ENCODE assay signal across 8 mouse cellular contexts in genomic region chr5:150232159-150233150, GRCm38 (mm10).
DNase-seq lines count a peak whose midpoint lies in the region; ATAC-seq lines count a peak whose summit lies in the region.

No protein-coding gene starts in this region.

- H3K36me3 ChIP-seq in hindbrain, embryonic 13.5 days: no peaks in the 10 kb centered on the region; the same call in 1 of the 2 replicates
- no peaks in the 10 kb centered on the region for H3K36me3 ChIP-seq in liver, embryonic 15.5 days (replicated peaks)
- no peaks in the 10 kb centered on the region for H3K36me3 ChIP-seq in neural tube, embryonic 12.5 days

- H3K9ac ChIP-seq in hindbrain, embryonic 13.5 days: no peak overlapping the region
- no peak overlapping the region for H3K9ac ChIP-seq in liver, embryonic 15.5 days
- no peak overlapping the region for H3K9ac ChIP-seq in neural tube, embryonic 12.5 days

- no peak overlapping the region for H3K4me2 ChIP-seq in hindbrain, embryonic 13.5 days
- 0 out of 2 replicates have a peak overlapping the region, but pooled peaks have one; percentile 1 for H3K4me2 ChIP-seq in liver, embryonic 15.5 days
- peak overlapping the region; percentile 44 for H3K4me2 ChIP-seq in neural tube, embryonic 12.5 days (replicated peaks)

- no peaks in the 10 kb centered on the region for H3K27me3 ChIP-seq in hindbrain, embryonic 13.5 days
- no peaks in the 10 kb centered on the region for H3K27me3 ChIP-seq in liver, embryonic 15.5 days
- H3K27me3 ChIP-seq in neural tube, embryonic 12.5 days (replicated peaks): no peaks in the 10 kb centered on the region

- 41% methylated on average over 15 of the region's 21 CpGs for WGBS in hindbrain, embryonic 13.5 days
- 27% methylated on average over 19 of the region's 21 CpGs for WGBS in liver, embryonic 15.5 days (ENCODE audit: insufficient replicate concordance)
- WGBS in neural tube, embryonic 12.5 days: 41% methylated on average over 18 of the region's 21 CpGs

- DNase-seq in frontal cortex, postnatal 10 days (ENCODE audit: low spot score in 2 of 2): no peak
- DNase-seq in NIH3T3 (ENCODE audit: low read depth): peak; percentile 15
- peak; percentile 94 for DNase-seq in fat pad, adult 2 months (ENCODE audit: extremely low read depth, low read depth, low spot score)
- DNase-seq in frontal cortex, postnatal 25 days (ENCODE audit: low spot score in 2 of 2): no peak

- no peaks in the 10 kb centered on the region; the same call in 1 of the 2 replicates for H3K4me1 ChIP-seq in hindbrain, embryonic 13.5 days (replicated peaks)
- 0 out of 2 replicates have a peak, but pooled peaks cover 6% of the 10 kb centered on the region for H3K4me1 ChIP-seq in liver, embryonic 15.5 days (replicated peaks)
- H3K4me1 ChIP-seq in neural tube, embryonic 12.5 days: peaks cover 2% of the 10 kb centered on the region; the same call in 1 of the 2 replicates

- H3K4me3 ChIP-seq in hindbrain, embryonic 13.5 days: no peak overlapping the region
- H3K4me3 ChIP-seq in liver, embryonic 15.5 days (replicated peaks): no peak overlapping the region
- no peak overlapping the region for H3K4me3 ChIP-seq in neural tube, embryonic 12.5 days

- ATAC-seq in frontal cortex, adult (ENCODE audit: low TSS enrichment): peak; percentile 73
- peak; percentile 49; the same call in 1 of the 2 replicates for ATAC-seq in hindbrain, embryonic 13.5 days (ENCODE audit: low FRiP score)
- peak; percentile 74 for ATAC-seq in liver, embryonic 15.5 days (ENCODE audit: insufficient read depth)
- ATAC-seq in neural tube, embryonic 12.5 days (ENCODE audit: low FRiP score, low read depth): peak; percentile 77

- H3K27ac ChIP-seq in hindbrain, embryonic 13.5 days: no peak overlapping the region
- H3K27ac ChIP-seq in liver, embryonic 15.5 days (replicated peaks): peak overlapping the region; percentile 38; the same call in 1 of the 2 replicates
- no peak overlapping the region for H3K27ac ChIP-seq in neural tube, embryonic 12.5 days

- no peaks in the 10 kb centered on the region for H3K9me3 ChIP-seq in hindbrain, embryonic 13.5 days
- H3K9me3 ChIP-seq in liver, embryonic 15.5 days (replicated peaks): peaks cover 3% of the 10 kb centered on the region; the same call in 1 of the 2 replicates
- peaks cover 4% of the 10 kb centered on the region for H3K9me3 ChIP-seq in neural tube, embryonic 12.5 days

Comparison
In these comparisons a context has a peak if more than half of its experiments do, and no peak if none do; other contexts are left out.
1. DNase-seq: peak in NIH3T3 (single experiment) and fat pad, adult 2 months (single experiment); none in frontal cortex, postnatal 10 days (0 of 2) and frontal cortex, postnatal 25 days (0 of 2).
2. Peak in every context shown above with its lines, with median percentiles within 50 percentile points of each other: ATAC-seq.